Mouse (Mus musculus): ENCODE measurements around the gene Fam189a1. TPM values are rescaled to one million over a fixed set of nuclear protein-coding genes. Genes with fewer than 3 reads are reported as not detected.

The Fam189a1 gene
- polyA plus RNA-seq, 1 experiment from 2014 or later = not detected

DNA sequence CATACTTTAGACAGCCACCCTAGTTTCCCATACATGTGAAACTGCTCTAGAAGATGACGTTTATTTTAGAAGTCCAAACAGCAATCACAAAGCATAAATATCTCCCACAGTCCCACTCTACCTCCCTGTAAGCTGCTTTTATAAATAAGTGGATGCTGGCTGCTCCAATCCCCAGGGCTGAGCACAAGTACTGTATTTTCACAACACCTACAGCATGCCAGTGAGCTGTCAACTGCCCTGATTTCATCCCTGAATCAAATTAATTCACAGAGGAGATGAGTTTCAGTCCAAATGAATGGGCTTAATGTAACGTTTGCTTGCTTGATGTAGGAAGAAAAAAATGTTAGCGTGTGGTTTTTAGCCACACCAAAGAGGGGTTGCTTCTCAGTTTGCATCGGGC lies 225.4 kb downstream of the Fam189a1 start:
- no peak overlapping the region for H3K4me3 ChIP-seq
- H3K27me3 ChIP-seq (replicated peaks) = no peaks in the 10 kb centered on the region
- WGBS (ENCODE audit: insufficient replicate concordance) = 61% methylated on average over 4 of the region's 4 CpGs
- no peak overlapping the region for H3K4me2 ChIP-seq
- H3K4me1 ChIP-seq = no peaks in the 10 kb centered on the region
- H3K27ac ChIP-seq = no peak overlapping the region
- no peak overlapping the region for H3K9ac ChIP-seq
- H3K36me3 ChIP-seq = no peaks in the 10 kb centered on the region
- no peak for ATAC-seq
- no peaks in the 10 kb centered on the region for H3K9me3 ChIP-seq (replicated peaks)

DNA sequence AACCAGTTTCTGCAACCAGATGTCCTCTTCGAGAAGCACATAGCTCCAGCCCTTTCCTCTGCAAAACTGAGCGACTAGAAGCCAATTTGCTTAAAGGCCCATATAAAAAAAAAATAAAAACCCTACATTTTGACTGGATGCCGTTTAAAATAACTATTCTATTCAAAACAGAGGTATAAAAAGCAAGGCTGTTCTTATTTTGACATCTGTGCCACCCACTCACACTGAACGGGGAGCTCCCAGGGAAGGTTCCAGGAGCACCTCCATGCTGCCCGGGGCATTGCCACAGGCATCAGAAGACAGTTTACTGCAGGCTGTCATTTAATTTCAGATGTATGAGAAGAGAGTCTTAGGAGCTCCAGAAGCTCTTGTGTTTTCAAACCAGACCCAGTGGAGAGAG lies 232.5 kb downstream of the Fam189a1 start:
- no peaks in the 10 kb centered on the region for H3K9me3 ChIP-seq (replicated peaks)
- H3K4me2 ChIP-seq = no peak overlapping the region
- H3K27me3 ChIP-seq (replicated peaks) = no peaks in the 10 kb centered on the region
- no peaks in the 10 kb centered on the region for H3K4me1 ChIP-seq
- no peak overlapping the region for H3K4me3 ChIP-seq
- no peaks in the 10 kb centered on the region for H3K36me3 ChIP-seq
- H3K9ac ChIP-seq = no peak overlapping the region
- no peak overlapping the region for H3K27ac ChIP-seq
- no peak for ATAC-seq
- WGBS (ENCODE audit: insufficient replicate concordance) = 63% methylated on average over 5 of the region's 5 CpGs

DNA sequence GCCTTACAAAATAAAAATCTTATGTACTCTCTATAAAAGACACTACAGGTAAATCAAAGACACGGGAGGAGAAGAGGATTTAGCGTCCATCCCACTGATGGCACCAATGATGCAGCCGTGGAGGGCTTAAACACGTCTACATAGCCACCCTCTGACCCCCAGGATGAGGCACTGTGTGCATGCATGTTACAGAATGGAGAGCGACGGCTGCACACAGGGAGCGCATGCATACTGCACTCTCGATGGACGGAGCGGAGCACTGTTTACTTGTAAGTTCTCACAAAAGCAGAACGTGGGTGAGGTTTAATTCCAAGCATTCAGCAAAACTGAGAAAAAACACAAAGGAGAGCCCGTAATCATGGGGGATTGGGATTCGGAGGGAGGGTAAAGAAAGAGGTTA lies 235.2 kb downstream of the Fam189a1 start:
- Histone ChIP-seq H3K9ac (no peak overlapping the region), H3K4me1 (no peaks in the 10 kb centered on the region), H3K9me3 (replicated peaks) (no peaks in the 10 kb centered on the region), H3K4me2 (no peak overlapping the region), H3K4me3 (no peak overlapping the region), H3K27ac (no peak overlapping the region), H3K27me3 (replicated peaks) (no peaks in the 10 kb centered on the region), H3K36me3 (no peaks in the 10 kb centered on the region)
- WGBS (ENCODE audit: insufficient replicate concordance) = 75% methylated on average over 13 of the region's 13 CpGs
- ATAC-seq = no peak

DNA sequence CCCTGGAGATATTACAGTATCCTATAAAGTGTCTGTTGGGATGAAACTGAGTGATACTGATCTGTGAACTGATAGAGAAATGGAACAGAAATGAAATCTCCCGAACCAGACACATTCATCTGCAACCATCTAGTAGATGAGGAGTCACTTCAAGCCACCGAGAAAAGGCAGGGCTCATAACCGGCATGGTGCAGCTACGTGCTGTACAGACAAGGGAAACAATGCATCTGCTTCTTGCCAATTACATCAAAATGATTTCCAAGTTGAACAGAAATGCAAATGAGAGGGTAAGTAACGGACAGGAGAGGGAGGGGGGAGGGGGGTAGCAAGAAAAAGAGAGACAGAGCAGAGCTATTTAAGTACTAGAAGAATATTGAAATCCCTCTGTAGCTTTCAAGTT lies 235.6 kb downstream of the Fam189a1 start:
- no peak for ATAC-seq
- WGBS (ENCODE audit: insufficient replicate concordance) = 60% methylated on average over 5 of the region's 5 CpGs
- H3K9me3 ChIP-seq (replicated peaks) = no peaks in the 10 kb centered on the region
- H3K27ac ChIP-seq = no peak overlapping the region
- no peaks in the 10 kb centered on the region for H3K4me1 ChIP-seq
- no peak overlapping the region for H3K4me3 ChIP-seq
- H3K4me2 ChIP-seq = no peak overlapping the region
- H3K36me3 ChIP-seq = no peaks in the 10 kb centered on the region
- no peak overlapping the region for H3K9ac ChIP-seq
- no peaks in the 10 kb centered on the region for H3K27me3 ChIP-seq (replicated peaks)

DNA sequence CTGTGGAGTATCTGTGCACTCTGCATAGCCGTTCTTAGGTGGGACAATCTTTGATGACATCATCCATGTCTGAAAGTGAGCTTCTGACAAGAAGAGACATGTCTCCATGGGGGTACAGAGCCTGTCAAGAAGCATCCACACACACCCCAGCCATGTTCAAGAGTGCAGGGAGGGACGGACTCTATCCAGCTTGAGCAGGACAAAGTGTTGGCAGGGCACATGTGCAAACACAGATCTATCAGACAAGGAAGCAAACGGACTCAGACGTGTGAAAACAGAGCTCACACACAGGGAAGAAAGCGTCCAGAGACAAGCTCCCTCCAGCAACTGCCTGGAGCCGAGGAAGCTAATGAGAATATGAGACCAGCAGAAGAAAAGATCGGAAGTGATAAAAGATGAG lies 239.7 kb downstream of the Fam189a1 start:
- ATAC-seq = no peak
- Histone ChIP-seq H3K4me2 (no peak overlapping the region), H3K27ac (no peak overlapping the region), H3K9ac (no peak overlapping the region), H3K27me3 (replicated peaks) (no peaks in the 10 kb centered on the region), H3K9me3 (replicated peaks) (no peaks in the 10 kb centered on the region), H3K4me3 (no peak overlapping the region), H3K36me3 (no peaks in the 10 kb centered on the region), H3K4me1 (no peaks in the 10 kb centered on the region)
- 45% methylated on average over 7 of the region's 7 CpGs for WGBS (ENCODE audit: insufficient replicate concordance)

DNA sequence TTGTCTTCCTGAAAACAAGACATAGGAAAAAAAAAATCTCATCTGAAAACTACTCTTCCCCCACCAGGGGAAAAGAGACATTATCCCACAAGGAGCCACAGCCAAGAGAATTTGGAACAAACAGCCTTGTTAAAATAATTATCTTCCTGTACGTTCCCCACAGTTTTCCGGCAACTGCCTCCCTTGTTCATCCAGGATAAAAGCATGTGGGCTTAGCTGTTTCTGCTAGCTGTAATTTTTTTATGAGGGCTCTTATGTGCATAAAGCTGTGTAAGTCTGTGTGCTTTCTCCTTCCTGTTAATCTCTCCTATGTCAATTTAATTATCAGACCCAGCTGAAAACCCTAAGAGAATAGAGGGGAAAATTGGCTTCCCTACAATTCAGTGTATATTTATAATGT lies 241.2 kb downstream of the Fam189a1 start:
- no peak overlapping the region for H3K4me2 ChIP-seq
- no peak for ATAC-seq
- H3K27ac ChIP-seq = no peak overlapping the region

DNA sequence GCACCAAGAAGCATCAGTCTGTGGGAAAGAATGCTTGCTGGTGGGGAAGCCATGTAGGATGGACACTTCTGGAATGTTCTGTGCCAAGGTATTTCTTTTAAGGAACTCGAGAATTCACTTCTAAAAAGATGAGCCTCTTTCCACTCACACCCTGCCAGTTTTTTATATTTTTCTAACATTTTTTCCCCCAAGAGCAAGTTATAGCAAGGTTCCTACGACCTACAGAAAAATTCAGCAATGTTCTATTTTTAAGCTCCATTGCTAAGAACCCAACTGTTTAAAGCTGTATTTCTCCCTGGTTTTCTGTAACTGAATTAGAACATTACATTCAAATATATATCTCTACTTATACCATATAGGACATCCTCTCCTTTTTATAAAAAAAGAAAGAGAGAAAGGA lies 244.4 kb downstream of the Fam189a1 start:
- Histone ChIP-seq H3K27ac (no peak overlapping the region), H3K9ac (no peak overlapping the region), H3K27me3 (replicated peaks) (no peaks in the 10 kb centered on the region), H3K4me2 (no peak overlapping the region), H3K9me3 (replicated peaks) (peaks cover 5% of the 10 kb centered on the region; the same call in 1 of the 2 replicates), H3K36me3 (no peaks in the 10 kb centered on the region), H3K4me1 (no peaks in the 10 kb centered on the region), H3K4me3 (no peak overlapping the region)
- ATAC-seq = no peak
- WGBS (ENCODE audit: insufficient replicate concordance) = 32% methylated on average over 2 of the region's 2 CpGs

More for the DNA sequence above, 241.2 kb downstream of the Fam189a1 start:
- H3K9ac ChIP-seq = no peak overlapping the region
- WGBS (ENCODE audit: insufficient replicate concordance) = 78% methylated on average over 2 of the region's 2 CpGs
- no peak overlapping the region for H3K4me3 ChIP-seq
- no peaks in the 10 kb centered on the region for H3K4me1 ChIP-seq
- H3K27me3 ChIP-seq (replicated peaks) = no peaks in the 10 kb centered on the region
- no peaks in the 10 kb centered on the region for H3K36me3 ChIP-seq
- H3K9me3 ChIP-seq (replicated peaks) = no peaks in the 10 kb centered on the region

DNA sequence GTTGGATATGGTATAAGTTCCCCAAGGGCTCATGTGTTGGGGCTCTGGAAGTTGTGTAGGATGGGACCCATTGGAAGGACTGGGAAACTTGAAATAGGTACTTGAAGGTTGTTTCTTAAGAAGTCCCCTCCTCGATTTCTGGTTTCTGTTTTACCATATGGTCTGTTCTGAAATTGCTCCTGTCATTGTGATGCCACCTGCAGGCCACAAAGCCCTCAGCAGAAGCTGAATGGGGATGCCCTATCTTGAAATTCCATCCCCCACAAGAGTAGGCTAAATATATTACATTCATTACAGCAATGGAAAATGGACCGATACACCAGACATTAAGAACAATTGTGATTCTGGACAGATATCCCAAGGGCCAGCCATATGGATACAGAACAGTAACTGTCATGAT lies 246.2 kb downstream of the Fam189a1 start:
- ATAC-seq = no peak
- Histone ChIP-seq H3K27ac (no peak overlapping the region), H3K9me3 (replicated peaks) (peaks cover 5% of the 10 kb centered on the region; the same call in 1 of the 2 replicates), H3K36me3 (no peaks in the 10 kb centered on the region), H3K27me3 (replicated peaks) (no peaks in the 10 kb centered on the region), H3K9ac (no peak overlapping the region), H3K4me3 (no peak overlapping the region), H3K4me2 (no peak overlapping the region), H3K4me1 (no peaks in the 10 kb centered on the region)
- WGBS (ENCODE audit: insufficient replicate concordance) = 57% methylated on average over 2 of the region's 2 CpGs

DNA sequence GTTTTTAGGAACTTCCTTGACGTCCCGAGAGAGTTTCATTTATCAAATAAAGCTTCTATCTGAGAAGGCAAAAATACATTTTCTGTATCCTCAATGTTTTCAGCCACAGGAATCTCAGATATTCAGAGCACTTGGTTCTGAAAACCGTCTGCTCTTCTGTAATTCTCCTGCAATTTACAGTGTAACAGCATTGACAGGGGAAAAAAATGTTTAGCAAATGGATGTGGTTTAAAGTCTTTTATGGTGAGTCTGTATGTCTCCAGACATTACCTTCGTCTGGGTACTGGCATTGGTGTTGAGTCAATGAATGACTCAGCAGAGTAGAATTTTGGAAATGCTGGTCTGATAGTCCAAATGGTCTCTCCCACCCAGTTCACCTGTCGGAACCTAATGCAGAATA lies 249.4 kb downstream of the Fam189a1 start:
- WGBS (ENCODE audit: insufficient replicate concordance) = 60% methylated on average over 5 of the region's 5 CpGs
- no peak for ATAC-seq
- Histone ChIP-seq H3K9me3 (replicated peaks) (peaks cover 5% of the 10 kb centered on the region; the same call in 1 of the 2 replicates), H3K27ac (no peak overlapping the region), H3K9ac (no peak overlapping the region), H3K27me3 (replicated peaks) (no peaks in the 10 kb centered on the region), H3K4me1 (no peaks in the 10 kb centered on the region), H3K36me3 (no peaks in the 10 kb centered on the region), H3K4me2 (no peak overlapping the region), H3K4me3 (no peak overlapping the region)

DNA sequence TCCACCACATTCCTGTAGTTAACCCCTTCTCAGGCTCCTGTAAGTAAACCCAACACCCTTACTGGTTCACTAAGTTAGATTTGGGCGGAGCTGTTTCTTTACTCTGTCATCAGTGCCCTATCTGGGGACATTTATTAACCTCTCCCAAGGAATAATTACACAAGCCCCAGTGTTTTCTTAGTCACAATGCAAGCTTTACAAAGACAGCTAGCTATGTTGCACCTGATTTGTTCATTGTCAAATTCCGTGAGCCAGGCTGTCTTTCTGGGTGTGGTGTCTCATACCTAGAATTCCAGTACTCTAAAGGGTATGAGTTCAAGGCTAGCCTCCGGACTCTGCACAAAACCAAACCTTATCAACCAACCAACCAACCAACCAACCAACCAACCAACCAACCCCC lies 250.9 kb downstream of the Fam189a1 start:
- Histone ChIP-seq H3K27me3 (replicated peaks) (no peaks in the 10 kb centered on the region), H3K4me2 (no peak overlapping the region), H3K36me3 (no peaks in the 10 kb centered on the region), H3K4me3 (no peak overlapping the region), H3K9ac (no peak overlapping the region), H3K27ac (no peak overlapping the region), H3K4me1 (no peaks in the 10 kb centered on the region), H3K9me3 (replicated peaks) (peaks cover 5% of the 10 kb centered on the region; the same call in 1 of the 2 replicates)
- WGBS (ENCODE audit: insufficient replicate concordance) = 64% methylated on average over 3 of the region's 3 CpGs
- ATAC-seq = no peak

DNA sequence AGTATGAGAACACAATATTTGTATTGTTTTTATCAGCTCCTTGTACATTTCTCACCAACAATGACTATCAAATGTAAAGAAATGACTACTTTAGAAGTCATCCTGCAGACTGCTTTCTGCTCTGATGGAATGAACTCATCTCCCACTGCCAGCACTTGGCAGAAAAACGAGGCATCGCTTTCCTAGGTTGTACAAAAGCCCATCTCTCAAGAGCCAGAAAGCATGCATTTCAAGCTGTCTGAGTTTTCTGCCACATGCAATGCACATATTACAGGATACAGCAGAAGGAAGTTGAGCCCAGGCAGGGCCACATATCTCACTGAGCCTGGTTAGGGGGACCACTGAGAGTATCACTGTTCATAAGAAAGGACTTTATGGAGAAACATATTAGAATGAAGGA lies 256.1 kb downstream of the Fam189a1 start:
- Histone ChIP-seq H3K4me1 (no peaks in the 10 kb centered on the region), H3K4me3 (no peak overlapping the region)

DNA sequence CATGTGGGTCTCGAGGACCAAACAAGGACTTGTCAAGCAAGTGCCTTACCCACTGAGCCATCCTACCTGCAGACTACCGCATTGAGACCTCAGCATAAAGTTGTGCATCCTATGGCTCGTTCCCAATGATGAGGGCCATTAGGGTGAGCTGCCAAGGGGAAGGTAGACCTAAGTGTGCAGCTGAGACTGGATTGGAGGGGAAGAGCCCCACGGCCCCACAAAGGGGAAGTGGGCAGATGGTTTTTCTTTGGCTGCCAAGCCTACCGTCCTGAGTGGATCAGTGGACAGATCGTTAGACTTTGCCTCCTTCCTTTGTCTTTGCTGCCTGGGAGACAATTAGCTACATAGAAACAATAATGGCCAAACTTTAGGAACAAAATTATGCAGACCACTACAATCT lies 259.8 kb downstream of the Fam189a1 start:
- 55% methylated on average over 6 of the region's 6 CpGs for WGBS (ENCODE audit: insufficient replicate concordance)
- ATAC-seq = no peak
- H3K4me1 ChIP-seq = no peaks in the 10 kb centered on the region
- no peaks in the 10 kb centered on the region for H3K36me3 ChIP-seq
- no peak overlapping the region for H3K9ac ChIP-seq
- H3K4me2 ChIP-seq = no peak overlapping the region
- no peak overlapping the region for H3K4me3 ChIP-seq
- no peak overlapping the region for H3K27ac ChIP-seq
- no peaks in the 10 kb centered on the region for H3K9me3 ChIP-seq (replicated peaks)
- no peaks in the 10 kb centered on the region for H3K27me3 ChIP-seq (replicated peaks)

More for the DNA sequence above, 256.1 kb downstream of the Fam189a1 start:
- no peaks in the 10 kb centered on the region for H3K9me3 ChIP-seq (replicated peaks)
- no peak overlapping the region for H3K9ac ChIP-seq
- 55% methylated on average over 2 of the region's 2 CpGs for WGBS (ENCODE audit: insufficient replicate concordance)
- no peak overlapping the region for H3K27ac ChIP-seq
- H3K27me3 ChIP-seq (replicated peaks) = no peaks in the 10 kb centered on the region
- no peak for ATAC-seq
- H3K36me3 ChIP-seq = no peaks in the 10 kb centered on the region
- H3K4me2 ChIP-seq = no peak overlapping the region

DNA sequence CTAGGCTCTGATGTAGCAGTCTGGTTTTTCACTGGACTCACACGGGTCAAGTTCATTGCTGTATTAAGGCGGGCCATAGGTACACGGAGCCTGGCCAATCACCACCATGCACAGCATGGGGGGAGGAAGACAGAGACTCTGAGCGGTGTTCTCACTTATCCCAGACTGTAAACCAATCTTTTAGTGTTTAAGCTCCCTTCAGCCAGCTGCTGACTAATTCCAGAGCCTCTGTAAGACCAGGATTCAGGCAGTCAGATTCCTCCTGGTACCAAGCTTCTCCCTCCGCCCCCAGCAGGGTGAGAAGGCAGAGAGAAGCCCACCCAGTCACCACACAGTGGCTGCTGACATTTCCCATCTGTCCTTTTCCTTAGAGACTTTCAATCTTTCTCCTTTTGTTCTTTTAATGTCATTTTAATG lies 260.7 kb downstream of the Fam189a1 start:
- Histone ChIP-seq H3K36me3 (no peaks in the 10 kb centered on the region), H3K9ac (no peak overlapping the region), H3K9me3 (replicated peaks) (no peaks in the 10 kb centered on the region), H3K4me2 (no peak overlapping the region), H3K4me1 (no peaks in the 10 kb centered on the region), H3K27ac (no peak overlapping the region), H3K27me3 (replicated peaks) (no peaks in the 10 kb centered on the region), H3K4me3 (no peak overlapping the region)
- WGBS (ENCODE audit: insufficient replicate concordance) = 55% methylated on average over 5 of the region's 5 CpGs
- ATAC-seq = no peak
